Mouse (Mus musculus): ENCODE measurements around the gene Qpctl. TPM values are rescaled to one million over a fixed set of nuclear protein-coding genes. Genes with fewer than 3 reads are reported as not detected.

The Qpctl gene
- total and polyA plus RNA-seq, 3 experiments, result 3.1 to 6.5 TPM; not detected in 1

DNA sequence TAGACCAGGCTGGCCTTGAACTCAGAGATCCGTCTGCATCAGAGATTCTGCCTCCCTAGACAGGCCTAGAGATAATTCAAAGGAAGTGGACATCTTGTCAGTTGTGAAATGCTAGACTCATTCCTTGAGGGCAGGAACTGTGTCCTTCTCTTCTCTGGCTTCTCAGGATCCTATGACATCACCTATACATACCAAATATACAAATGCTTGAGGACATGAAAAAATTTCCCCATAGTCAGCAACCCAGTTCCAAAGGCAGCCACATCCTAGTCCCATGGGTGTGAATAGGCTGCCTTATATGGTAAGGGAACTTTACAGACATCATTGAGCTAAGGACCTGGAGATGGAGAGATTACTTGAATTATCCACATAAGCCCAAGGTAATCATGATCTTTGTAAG, 39.5 kb downstream of the Qpctl start:
- TF ChIP-seq ZNF384 (IDR thresholded peaks at IDR 0.05; ENCODE audit: low read depth, low read length) (no peak), ZKSCAN1 (IDR thresholded peaks at IDR 0.05; ENCODE audit: low read depth, low read length) (no peak), MXI1 (IDR thresholded peaks at IDR 0.05; ENCODE audit: low read depth, low read length) (no peak), POLR2AphosphoS2 (IDR thresholded peaks at IDR 0.05; ENCODE audit: low read length) (no peak)
- Histone ChIP-seq H3K27me3 (ENCODE audit: control insufficient read depth in 1 of 2, insufficient read depth in 2 of 2, low read length in 2 of 2) (peaks cover 0 to 3% of the 10 kb centered on the region in 2 experiments; a peak in 1 of 4 replicates), H3K36me3 (ENCODE audit: control insufficient read depth in 1 of 2, insufficient read depth in 2 of 2, low read length in 2 of 2) (peaks cover 0 to 2% of the 10 kb centered on the region in 2 experiments; a peak in 1 of 4 replicates), H3K79me2 (ENCODE audit: control insufficient read depth, insufficient read depth, low read length, poor library complexity) (no peaks in the 10 kb centered on the region), H3K9me3 (replicated peaks; ENCODE audit: insufficient read depth, low read length) (no peaks in the 10 kb centered on the region), H3K27ac (ENCODE audit: control insufficient read depth, low read depth, low read length) (no peak overlapping the region), H3K4me3 (ENCODE audit: control insufficient read depth in 1 of 2, insufficient read depth in 1 of 2, low read depth in 2 of 2, low read length in 2 of 2) (no peak overlapping the region), H3K4me1 (ENCODE audit: control insufficient read depth in 1 of 2, insufficient read depth in 2 of 2, low read length in 2 of 2) (peaks cover 0 to 3% of the 10 kb centered on the region in 2 experiments; a peak in 2 of 4 replicates), H3K9ac (ENCODE audit: control insufficient read depth, low read depth, low read length, poor library complexity, severe bottlenecking) (no peak overlapping the region)
- no peak for DNase-seq (ENCODE audit: low read depth, low spot score)

DNA sequence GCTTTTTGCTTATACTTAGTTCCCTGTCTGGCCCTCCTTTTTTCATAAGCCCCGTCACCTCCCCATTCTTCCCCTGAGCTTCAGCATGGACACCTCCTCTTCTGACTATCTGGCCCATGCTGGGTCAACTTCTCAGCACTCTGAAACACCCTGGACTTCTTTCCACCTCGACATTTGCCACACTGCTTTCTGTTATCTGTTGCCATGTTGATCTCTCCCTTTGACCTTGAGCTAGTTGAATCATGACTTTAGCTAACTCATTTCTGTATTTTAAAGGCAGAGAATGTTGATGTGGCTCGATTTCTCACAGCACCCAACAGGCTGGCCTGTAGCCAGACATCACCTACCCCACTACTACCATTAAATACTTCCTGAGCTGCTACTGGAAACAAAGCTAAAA, 41.7 kb downstream of the Qpctl start:
- H3K27me3 ChIP-seq (ENCODE audit: control insufficient read depth in 1 of 2, insufficient read depth in 2 of 2, low read length in 2 of 2), result peaks cover 0 to 3% of the 10 kb centered on the region in 2 experiments; a peak in 1 of 4 replicates
- no peak overlapping the region for H3K27ac ChIP-seq (ENCODE audit: control insufficient read depth, low read depth, low read length)
- peaks cover 0 to 2% of the 10 kb centered on the region in 2 experiments; a peak in 1 of 4 replicates for H3K36me3 ChIP-seq (ENCODE audit: control insufficient read depth in 1 of 2, insufficient read depth in 2 of 2, low read length in 2 of 2)
- DNase-seq (ENCODE audit: low read depth, low spot score), result no peak
- no peaks in the 10 kb centered on the region for H3K9me3 ChIP-seq (replicated peaks; ENCODE audit: insufficient read depth, low read length)
- H3K4me3 ChIP-seq (ENCODE audit: control insufficient read depth in 1 of 2, insufficient read depth in 1 of 2, low read depth in 2 of 2, low read length in 2 of 2), result no peak overlapping the region
- H3K4me1 ChIP-seq (ENCODE audit: control insufficient read depth in 1 of 2, insufficient read depth in 2 of 2, low read length in 2 of 2), result peaks cover 0 to 6% of the 10 kb centered on the region in 2 experiments; a peak in 2 of 4 replicates
- TF ChIP-seq MXI1 (IDR thresholded peaks at IDR 0.05; ENCODE audit: low read depth, low read length), result no peak
- no peaks in the 10 kb centered on the region for H3K79me2 ChIP-seq (ENCODE audit: control insufficient read depth, insufficient read depth, low read length, poor library complexity)
- no peak overlapping the region for H3K9ac ChIP-seq (ENCODE audit: control insufficient read depth, low read depth, low read length, poor library complexity, severe bottlenecking)

DNA sequence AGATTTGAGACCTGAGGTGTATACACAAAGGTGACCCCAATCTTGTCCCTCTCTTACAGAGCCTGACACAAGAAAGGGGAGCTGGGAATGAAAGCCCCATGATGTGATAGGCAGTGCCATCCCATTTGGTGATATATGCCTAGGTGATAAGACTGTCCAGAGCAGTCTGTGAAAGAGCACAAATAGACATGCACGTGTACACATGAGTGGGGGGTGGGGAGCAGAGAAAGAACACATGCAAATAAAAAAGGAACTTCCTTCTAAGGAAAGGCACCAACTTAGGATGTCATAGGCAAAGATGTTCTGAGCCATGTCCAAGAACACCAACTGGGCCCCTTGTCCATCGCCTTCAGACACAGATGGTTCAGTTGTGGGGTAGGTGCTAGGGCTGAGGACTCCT, 44.6 kb downstream of the Qpctl start:
- Histone ChIP-seq H3K9me3 (replicated peaks; ENCODE audit: insufficient read depth, low read length) (no peaks in the 10 kb centered on the region), H3K4me1 (ENCODE audit: control insufficient read depth in 1 of 2, insufficient read depth in 2 of 2, low read length in 2 of 2) (peaks cover 0 to 4% of the 10 kb centered on the region in 2 experiments; a peak in 1 of 4 replicates), H3K9ac (ENCODE audit: control insufficient read depth, low read depth, low read length, poor library complexity, severe bottlenecking) (no peak overlapping the region), H3K27ac (ENCODE audit: control insufficient read depth, low read depth, low read length) (no peak overlapping the region), H3K36me3 (ENCODE audit: control insufficient read depth in 1 of 2, insufficient read depth in 2 of 2, low read length in 2 of 2) (no peaks in the 10 kb centered on the region), H3K79me2 (ENCODE audit: control insufficient read depth, insufficient read depth, low read length, poor library complexity) (no peaks in the 10 kb centered on the region), H3K27me3 (ENCODE audit: control insufficient read depth in 1 of 2, insufficient read depth in 2 of 2, low read length in 2 of 2) (peaks cover 0 to 3% of the 10 kb centered on the region in 2 experiments; a peak in 1 of 4 replicates), H3K4me3 (ENCODE audit: control insufficient read depth in 1 of 2, insufficient read depth in 1 of 2, low read depth in 2 of 2, low read length in 2 of 2) (no peak overlapping the region)
- TF ChIP-seq POLR2AphosphoS2 (IDR thresholded peaks at IDR 0.05; ENCODE audit: low read length) (no peak), BHLHE40 (IDR thresholded peaks at IDR 0.05; ENCODE audit: borderline replicate concordance, low read depth, low read length) (peak; percentile 43; the same call in 1 of the 2 replicates), KAT2A (conservative IDR thresholded peaks at IDR 0.05; ENCODE audit: low read depth, low read length) (no peak)
- no peak for DNase-seq (ENCODE audit: low read depth, low spot score)

DNA sequence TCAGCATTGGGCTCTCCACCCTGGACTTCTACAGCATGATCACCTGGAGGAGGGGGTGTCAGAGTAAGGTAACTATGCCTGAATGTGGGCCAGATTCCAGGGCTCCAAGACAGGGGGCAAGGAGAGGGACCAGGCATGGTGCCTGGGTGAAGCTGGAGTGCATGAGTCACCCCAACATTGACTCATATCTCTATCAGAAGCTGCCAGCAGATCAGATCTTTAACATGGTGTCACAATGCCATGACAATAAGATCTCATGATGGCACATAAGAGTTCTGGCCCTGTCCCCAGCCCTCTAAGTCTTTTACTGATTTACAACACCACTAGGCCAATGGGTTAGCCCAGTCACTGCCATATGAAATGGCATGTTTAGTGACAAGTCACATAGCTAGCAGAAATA, 45.4 kb downstream of the Qpctl start:
- Histone ChIP-seq H3K9ac (ENCODE audit: control insufficient read depth, low read depth, low read length, poor library complexity, severe bottlenecking) (no peak overlapping the region), H3K79me2 (ENCODE audit: control insufficient read depth, insufficient read depth, low read length, poor library complexity) (no peaks in the 10 kb centered on the region), H3K27me3 (ENCODE audit: control insufficient read depth in 1 of 2, insufficient read depth in 2 of 2, low read length in 2 of 2) (peaks cover 0 to 3% of the 10 kb centered on the region in 2 experiments; a peak in 1 of 4 replicates), H3K4me3 (ENCODE audit: control insufficient read depth in 1 of 2, insufficient read depth in 1 of 2, low read depth in 2 of 2, low read length in 2 of 2) (no peak overlapping the region), H3K36me3 (ENCODE audit: control insufficient read depth in 1 of 2, insufficient read depth in 2 of 2, low read length in 2 of 2) (no peaks in the 10 kb centered on the region), H3K9me3 (replicated peaks; ENCODE audit: insufficient read depth, low read length) (no peaks in the 10 kb centered on the region), H3K4me1 (ENCODE audit: control insufficient read depth in 1 of 2, insufficient read depth in 2 of 2, low read length in 2 of 2) (peaks cover 0 to 4% of the 10 kb centered on the region in 2 experiments; a peak in 1 of 4 replicates), H3K27ac (ENCODE audit: control insufficient read depth, low read depth, low read length) (no peak overlapping the region)
- TF ChIP-seq USF2 (IDR thresholded peaks at IDR 0.05; ENCODE audit: borderline replicate concordance in 1 of 2, insufficient read depth in 1 of 2, low read depth in 1 of 2, low read length in 2 of 2), result no peak
- no peak for TF ChIP-seq JUND (IDR thresholded peaks at IDR 0.05; ENCODE audit: low read depth, low read length)
- no peak for TF ChIP-seq GATA1 (IDR thresholded peaks at IDR 0.05; ENCODE audit: low read depth, low read length)
- TF ChIP-seq EP300 (IDR thresholded peaks at IDR 0.05; ENCODE audit: low read depth in 1 of 2, low read length in 2 of 2), result no peak
- no peak for TF ChIP-seq ZMIZ1 (IDR thresholded peaks at IDR 0.05; ENCODE audit: low read depth, low read length)
- TF ChIP-seq NRF1 (IDR thresholded peaks at IDR 0.05; ENCODE audit: insufficient read depth, low read depth, low read length, poor library complexity, severe bottlenecking), result no peak
- no peak for TF ChIP-seq RAD21 (IDR thresholded peaks at IDR 0.05; ENCODE audit: low read depth, low read length)
- TF ChIP-seq TCF12 (IDR thresholded peaks at IDR 0.05; ENCODE audit: low read depth, low read length), result no peak
- no peak for TF ChIP-seq MAFK (IDR thresholded peaks at IDR 0.05; ENCODE audit: borderline replicate concordance, low read depth, low read length)
- no peak for TF ChIP-seq CTCF (IDR thresholded peaks at IDR 0.05 in 2 of 3, conservative IDR thresholded peaks at IDR 0.05 in 1 of 3; ENCODE audit: control insufficient read depth in 1 of 3, insufficient read depth in 1 of 3, low read depth in 2 of 3, low read length in 3 of 3, poor library complexity in 1 of 3, severe bottlenecking in 1 of 3)
- DNase-seq (ENCODE audit: low read depth, low spot score), result no peak
